Mouse (Mus musculus): ENCODE results near the gene Mroh7.

- no peak for TF ChIP-seq CTCF (conservative IDR thresholded peaks at IDR 0.05; ENCODE audit: low read length)
- TF ChIP-seq POU5F1 (IDR thresholded peaks at IDR 0.05; ENCODE audit: borderline replicate concordance, low read length), result no peak
- no peak for TF ChIP-seq NANOG (IDR thresholded peaks at IDR 0.05; ENCODE audit: borderline replicate concordance, low read length)
Measured at GRCm38 (mm10) chr4:106665269-106665668, 65.5 kb downstream of the Mroh7 start.
